Mouse (Mus musculus): Measurements from ENCODE around the gene Tent5c.

Tent5c gene

DNA sequence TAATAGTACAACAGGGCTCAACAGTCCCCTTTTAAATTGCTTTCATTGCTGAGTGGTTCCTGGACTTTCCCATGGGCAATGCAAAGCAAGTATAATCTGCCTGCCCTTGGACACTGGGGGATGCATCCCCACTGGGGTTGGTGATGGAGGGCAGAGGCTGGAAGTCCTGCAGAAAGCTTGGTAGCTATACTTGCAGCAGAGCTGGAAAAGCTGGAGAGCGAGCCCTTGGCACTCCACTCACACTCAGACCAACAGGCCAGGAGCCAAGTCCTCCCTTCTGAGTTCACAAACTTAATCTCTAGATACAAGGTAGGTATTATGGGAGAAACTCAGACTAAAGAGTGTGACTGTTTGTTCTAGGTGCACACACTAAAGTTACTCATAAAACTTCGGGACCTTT is 2.1 kb downstream of the Tent5c start:
- no peak for DNase-seq (ENCODE audit: low read depth, low spot score)

DNA sequence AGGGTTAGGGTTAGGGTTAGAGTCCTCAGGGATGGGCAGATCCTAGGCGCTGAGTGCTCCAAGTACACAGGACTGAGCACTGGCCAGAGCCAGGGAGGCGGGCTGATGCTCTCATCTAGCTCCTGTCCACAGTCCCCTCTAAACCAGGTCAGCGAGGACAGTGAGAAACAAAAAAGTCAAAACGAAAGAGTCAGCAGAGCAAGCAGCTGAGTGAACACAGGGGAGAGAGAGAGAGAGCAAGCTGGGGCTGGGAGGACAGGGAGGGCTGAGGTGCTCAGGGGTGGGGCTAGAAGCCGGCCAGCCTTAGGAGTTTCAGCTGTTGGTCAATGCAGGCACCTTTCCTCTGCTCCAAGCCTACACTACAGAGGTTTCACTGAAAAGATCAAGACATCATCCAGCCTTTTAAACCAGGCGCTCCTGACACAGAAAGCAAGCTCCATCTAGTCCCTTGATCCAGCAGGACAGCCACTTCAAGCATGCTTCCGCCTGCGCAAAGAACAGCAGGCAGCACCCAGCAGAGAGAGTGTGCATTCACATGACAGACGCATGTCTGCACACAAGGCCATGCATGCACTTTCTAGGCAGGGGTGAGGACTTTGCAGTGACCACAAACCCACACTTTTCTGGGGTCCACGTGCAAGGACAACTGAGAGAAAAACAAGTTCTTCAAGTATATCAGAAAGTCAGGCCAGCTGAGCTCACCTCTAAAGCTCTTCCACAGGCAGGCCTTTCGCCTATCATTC is 3.6 kb downstream of the Tent5c start:
- no peak for DNase-seq (ENCODE audit: low read depth, low spot score)

DNA sequence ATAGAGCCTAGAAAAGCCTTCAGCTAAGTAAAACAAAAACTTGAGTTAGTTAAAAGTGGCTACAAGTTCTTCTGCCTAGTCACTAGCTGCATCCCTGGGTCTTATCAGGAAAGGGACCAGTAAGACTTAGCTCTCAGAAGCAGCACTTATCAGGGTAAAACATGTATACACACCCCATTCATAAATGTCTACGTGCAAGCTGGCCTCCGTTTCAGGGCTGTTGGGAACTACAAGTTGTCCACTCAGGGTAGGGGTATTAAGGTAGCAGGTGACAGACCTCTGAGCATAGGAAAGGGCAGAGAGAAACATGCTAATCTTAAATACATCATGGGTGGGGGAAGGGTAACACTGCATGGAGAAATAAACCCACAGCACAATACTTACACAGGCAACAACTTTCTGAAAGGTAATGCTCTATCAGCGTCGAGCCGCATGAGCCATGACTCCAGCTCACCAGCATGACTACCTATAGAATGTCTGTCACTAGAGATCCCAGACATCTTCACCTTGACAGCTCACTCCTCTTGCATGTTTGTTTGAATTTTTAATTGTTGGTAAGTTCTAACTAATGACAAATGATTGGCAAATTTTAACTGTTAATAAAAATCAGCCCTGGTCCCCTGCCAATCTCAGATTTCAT is 6.0 kb downstream of the Tent5c start:
- no peak for DNase-seq (ENCODE audit: low read depth, low spot score)

DNA sequence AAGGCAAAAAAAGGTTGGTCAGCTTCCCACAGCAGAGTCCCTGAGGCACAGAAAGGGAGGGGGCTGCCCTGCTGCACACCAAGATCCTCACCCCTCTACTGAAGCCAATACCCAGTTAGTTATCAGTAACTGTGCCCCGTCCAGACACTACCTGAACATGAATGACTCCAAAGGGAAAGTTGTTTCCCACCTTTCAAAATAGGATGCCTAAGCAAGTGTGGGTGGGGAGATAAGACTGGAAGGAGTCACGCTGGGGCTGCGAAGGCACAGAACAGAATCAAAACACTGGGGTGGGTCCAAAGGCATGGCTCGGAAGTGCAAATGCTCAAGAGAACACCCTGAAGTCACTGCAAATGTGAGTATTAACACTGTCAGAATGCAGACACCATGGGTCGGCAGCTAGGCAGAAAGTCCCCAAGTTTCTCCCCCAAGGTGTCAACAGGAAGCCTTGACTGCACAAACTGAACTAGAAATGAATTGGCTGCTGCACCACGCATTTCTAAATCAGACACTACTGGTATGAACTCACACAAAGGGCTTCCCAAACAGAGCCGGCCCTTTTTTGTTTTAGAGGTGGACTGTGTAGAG is 6.7 kb downstream of the Tent5c start:
- no peak for DNase-seq (ENCODE audit: low read depth, low spot score)

DNA sequence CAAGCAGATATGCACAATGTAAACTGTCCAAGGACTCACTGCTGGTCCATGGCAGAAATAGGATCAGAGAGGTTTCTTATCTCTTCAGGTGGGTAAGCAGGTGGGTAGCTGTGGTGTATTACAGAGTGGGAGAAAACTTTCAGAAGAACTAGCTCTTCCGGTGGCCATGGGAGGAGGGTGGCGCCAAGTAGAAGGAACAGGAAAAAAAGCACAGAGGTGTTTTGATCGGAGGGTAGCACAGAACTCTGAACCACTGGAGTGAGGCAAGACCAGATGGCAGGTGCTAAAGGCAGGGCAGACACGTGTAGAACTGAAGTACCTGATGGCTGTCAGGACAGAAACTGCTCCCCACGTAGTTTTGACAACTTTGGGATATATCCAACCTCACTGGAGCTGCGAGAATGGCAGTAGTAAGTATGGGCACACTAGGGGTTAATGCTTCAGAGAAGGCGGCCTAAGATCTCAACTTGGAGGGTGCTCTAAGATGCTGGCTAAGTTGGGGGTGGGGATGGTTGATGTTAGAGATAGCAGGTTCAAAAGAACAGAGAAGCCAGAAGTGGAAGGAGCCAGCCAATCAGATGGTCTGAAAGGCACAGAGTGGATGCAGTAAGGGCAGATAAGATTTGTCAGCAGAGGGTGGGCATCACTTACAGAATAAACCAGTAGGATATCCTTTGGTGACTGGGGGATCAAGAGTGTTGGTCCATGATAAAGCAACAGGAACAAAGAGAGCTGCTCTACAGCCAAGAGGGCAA is 8.7 kb downstream of the Tent5c start:
- DNase-seq (ENCODE audit: low read depth, low spot score), result no peak

DNA sequence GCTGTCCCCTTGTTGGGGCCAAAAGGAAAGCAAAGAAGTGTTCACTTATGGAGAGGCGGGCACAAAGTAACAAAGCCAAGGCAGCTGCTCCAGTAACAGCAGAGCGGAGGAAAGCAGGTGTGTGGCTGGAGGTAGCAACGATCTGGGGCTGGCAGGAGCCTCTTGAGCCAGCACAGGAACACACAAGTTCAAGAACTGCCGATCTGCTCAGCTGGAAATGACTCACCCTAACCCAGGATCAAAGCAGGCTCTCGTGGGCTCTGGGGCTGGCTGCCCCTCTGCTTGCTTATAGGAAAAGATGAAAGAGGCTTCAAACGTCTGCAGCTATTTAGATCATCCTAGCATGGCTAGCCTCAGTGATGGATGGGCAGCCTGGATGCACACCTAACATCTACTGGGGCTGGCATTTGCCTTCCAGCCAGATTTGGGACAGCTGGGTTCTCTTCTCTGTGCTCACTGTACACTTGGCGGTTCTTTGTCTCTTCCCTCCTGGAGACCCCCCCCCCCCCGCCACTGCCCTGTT is 14.1 kb downstream of the Tent5c start:
- DNase-seq (ENCODE audit: low read depth, low spot score), result no peak

DNA sequence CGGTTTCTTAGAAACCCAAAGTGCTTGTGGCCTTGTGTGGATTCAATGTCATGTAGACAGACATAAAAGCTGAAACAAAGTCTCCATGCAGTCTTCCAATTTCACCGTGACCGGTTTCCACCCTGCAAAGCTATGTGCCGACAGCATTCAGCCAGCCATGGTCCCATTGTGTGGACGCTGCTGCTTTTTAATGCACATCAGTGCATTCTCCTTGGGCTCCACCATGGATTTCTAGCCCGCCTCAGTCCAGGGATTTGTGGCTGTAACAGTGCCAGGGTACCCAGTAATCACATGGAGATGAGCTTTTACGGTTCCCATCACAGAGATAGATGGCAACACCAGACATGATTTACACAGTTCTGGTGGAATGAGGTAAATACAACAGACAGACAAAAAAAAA is 14.6 kb downstream of the Tent5c start:
- DNase-seq (ENCODE audit: low read depth, low spot score), result peak; percentile 12

DNA sequence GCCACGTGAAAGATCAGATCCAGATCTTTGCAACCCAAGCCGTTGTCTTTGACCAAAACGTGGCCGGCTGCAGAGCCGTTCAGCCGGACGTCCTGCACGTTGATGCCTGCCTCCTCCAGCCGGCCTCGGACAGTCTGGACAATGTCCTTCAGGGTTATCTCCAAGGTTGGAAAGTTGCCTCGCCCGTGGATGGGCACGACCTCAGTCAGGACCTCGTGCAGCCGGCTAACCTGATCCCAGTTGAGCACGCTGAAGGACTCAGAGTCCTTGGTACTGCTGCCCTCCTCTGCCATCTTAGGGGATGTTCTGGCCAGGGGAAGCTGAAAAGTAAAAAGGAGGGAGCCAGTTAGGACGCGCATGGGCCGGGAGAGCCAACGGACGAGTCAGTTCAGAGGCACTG is 16.0 kb downstream of the Tent5c start:
- no peak for DNase-seq (ENCODE audit: low read depth, low spot score)

DNA sequence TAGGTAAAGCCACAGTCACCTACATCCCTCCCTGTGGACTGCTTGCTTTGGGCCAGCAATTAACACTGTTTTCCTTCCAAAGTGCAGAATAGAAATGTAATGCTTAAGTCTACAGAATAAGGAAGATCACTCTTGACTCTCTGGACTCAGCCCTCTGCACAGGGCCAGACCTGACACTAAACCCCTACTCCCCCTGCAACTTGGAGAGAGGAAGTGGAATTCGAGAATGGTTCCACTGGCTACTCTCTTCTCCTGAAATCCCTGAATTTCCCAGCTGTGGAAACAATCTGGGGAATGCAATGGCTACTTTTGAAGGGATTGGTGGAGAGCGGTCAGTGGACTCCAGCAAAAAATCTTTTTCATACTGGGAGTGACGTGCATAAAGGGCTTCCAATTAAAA is 18.2 kb downstream of the Tent5c start:
- DNase-seq (ENCODE audit: low read depth, low spot score), result no peak

DNA sequence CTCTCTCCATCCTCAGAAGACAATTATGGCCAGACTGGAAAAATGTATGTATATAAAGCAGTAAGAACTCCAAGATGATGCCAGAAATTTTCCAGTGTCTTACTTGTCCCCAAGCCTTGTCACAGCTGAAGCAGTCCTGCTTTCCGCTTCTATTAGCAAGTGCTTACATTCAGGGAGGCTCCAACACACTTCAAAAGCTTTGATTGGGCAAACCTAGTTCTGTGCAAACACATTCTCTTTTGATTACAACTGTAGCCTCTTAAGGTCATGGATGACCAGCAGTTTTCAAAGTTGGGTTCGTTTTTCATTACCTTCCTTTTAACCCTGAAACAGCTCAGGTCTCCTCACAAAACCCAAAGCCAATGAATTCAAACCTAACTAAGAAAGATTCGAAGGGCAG is 19.0 kb downstream of the Tent5c start:
- no peak for DNase-seq (ENCODE audit: low read depth, low spot score)

DNA sequence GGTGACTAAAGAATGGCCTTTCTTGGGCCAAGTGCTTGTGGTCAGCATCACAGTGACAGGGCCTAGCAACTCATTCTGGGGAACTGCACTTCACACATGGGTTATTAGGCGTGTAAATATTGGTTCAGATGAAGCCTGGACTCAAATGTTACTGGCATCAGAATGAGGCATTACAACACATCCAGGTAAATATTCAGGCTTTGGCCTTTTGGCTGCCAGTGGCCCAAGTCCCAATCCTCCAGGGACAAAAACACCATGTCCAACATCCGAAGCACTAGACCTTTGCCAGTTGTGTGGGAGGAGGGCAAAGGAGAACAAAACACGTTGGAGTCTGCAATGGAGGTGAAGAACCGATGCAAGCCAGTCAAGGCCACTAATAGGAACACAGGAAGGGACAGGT is 22.6 kb downstream of the Tent5c start:
- DNase-seq (ENCODE audit: low read depth, low spot score), result no peak

DNA sequence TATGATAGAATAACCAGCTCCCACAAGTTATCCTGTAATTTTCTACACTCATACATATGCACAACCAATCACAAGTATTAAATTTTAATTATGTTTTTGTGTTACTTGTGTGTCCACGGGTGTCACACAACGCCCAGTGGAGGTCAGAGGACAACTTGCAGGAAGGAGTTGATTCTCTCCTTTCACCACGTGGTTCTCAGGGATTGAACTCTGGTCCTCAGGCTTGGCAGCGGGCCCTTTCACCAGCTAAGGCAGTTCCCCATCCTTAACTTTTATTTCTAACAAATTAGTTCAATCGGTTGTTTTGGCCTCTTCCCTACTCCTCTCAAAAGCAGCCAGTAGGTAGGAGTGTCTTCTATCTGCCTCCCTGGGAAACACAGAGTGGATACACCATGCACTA is 24.5 kb downstream of the Tent5c start:
- no peak for DNase-seq (ENCODE audit: low read depth, low spot score)

DNA sequence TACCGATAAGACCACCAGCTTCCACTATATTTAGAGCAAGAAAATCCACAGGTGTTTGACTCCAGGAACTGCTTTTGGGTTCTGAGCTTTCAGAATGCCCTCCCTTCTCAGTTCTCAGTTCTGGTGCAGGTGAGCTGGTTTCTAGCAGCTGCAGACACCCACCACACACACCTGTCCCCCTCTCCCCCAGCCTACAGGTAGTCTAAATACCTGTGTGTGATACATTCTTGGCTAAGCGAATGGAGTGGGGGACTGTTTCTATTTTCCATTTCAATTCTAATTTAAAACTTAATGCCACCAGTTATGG is 25.2 kb downstream of the Tent5c start:
- no peak for DNase-seq (ENCODE audit: low read depth, low spot score)

DNA sequence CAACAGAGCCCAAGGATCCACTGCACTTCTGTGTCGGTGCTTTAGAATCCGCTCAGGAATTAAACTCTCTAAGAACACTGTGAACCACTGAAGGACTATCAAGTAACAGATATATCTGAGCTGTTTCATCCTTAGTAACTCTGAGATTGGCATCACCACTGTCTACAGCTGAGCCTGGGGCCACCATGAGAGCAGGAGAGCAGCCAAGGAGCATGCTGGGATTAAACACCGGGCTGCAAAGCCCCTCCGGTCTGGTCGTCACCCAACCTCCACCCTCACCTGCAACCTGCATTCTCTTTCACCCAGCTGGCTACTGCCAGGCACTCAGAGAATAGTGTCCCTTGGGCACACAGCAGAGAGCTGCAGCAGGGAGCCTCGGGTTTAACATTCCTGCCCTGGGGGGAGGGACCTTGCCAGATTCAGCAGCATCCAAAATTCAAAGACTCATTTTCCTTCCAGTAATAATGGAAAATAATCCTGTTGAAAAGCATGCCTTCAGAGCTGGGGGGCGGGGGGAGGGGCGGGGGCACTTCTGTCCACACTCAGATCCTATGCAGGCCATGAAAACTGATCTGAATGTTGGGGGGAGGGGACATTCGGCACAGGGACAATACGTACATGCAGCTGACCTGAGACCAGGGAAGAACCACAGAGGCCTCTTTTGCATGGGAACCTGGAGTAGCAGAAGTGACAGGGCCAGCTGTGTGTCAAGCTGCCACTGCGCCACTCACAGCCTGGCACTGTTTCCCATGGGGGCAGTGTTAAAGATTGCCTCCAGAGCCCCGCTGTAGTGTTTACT is 25.8 kb downstream of the Tent5c start:
- no peak for DNase-seq (ENCODE audit: low read depth, low spot score)

DNA sequence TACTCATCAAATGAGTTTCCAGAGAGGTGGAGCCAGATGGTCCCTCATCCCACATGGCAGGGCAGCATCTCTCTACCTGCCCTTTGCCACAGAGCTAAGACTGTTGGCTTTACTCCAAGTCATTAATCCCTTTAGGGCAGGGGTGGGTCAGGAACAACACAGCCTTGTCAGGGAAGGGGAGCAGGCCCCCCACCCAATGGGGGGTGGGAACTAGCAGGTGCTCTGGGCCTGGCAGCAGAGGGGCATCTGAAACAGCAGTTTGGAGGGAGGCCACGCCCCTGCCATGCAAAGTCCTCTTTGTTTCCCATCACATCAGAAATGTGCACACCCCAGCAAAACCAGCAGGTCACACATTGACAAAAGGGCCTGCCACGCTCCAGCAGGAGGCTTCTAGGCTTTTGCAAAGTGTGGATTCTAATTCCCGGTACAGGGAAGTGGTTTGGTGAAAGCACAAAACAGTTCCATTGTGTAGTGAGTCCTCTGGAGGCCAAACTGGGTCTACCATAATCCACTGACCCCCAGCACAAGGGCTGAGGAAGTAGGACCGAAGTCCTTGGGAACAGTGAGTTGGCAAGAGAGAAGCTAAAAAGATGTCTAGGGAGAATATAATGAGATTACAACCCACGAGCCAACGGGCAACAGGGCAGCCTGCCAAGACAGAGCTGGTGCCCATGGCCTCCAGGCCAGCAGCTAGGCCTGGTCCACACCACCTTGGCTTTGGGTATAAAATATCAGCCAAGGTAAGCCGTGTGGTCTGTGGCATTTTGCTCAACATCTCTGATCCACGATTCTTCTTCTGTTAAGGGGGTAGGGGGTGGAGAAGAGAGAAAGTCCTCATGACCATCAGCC is 26.7 kb downstream of the Tent5c start:
- peak; percentile 16 for DNase-seq (ENCODE audit: low read depth, low spot score)

DNA sequence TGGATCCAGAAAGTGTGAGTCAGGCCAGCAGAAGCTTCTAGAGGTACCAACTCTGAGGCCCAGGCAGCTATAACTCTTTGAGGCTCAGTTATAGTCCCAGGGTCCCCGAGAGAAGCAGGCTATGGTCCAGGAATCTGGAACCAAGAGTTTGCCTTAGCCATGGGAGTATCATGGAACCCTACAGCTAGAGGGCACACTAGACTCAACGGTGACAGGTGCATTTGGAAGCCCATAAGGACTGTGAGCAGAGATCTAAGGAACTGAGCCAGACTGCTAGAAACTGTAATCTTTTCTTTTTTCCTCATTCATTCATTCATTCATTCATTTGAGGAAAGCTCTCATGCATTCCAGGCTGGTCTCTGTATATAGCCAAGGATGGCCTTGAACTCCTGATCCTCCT is 28.6 kb downstream of the Tent5c start:
- DNase-seq (ENCODE audit: low read depth, low spot score), result no peak

DNA sequence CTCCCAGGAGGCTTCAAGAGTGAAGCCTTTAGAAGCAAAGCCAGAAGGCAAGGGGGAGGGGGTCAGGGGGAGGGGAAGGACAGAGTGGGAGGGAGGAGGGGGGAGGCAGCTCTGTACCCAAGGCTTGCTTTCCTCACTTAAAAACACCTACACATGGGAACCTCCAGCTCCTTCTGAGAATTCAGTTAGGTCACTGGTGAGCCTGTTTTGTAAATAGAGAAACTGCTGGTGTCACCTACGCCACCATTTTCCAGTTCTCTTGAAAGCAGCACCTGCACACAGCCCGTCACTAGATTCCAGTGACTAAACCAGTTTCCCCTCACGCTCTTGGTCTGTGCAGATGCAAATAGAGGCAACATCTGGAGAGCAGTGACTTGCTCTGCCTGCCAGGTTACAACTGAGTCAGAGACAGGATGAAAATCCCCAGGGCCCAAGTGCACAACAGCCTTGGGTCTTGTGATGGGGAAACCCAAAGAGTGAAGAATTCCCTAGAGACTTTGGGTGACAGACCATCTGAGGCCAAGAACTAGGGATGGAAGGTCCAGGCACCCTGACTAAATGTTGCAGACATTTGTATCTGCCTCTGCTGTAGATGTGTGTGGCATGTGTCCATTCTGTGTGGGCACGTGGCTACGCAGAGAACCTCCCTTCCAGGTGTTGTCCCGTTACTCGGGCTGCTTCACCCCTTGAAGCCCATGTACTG is 45.2 kb downstream of the Tent5c start:
- DNase-seq (ENCODE audit: low read depth, low spot score), result no peak

DNA sequence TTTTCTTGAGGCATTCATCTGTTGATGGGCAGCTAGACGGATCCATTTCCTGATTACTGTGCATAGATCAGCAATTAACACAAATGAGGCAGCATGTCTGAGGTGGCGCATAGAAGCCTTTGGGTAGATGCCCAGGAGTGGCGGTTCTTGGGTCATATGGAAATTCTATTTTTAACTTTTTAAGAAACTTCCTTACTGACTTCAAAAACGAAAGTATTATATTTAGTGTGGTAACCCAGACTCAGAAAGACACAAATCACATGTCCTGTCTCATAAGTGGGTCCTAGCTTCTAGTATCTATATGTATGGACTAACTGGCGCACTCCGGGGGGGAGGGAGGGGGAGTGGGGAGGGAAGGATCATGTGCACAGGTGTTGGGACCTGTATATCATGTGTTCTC is 46.6 kb downstream of the Tent5c start:
- no peak for DNase-seq (ENCODE audit: low read depth, low spot score)

DNA sequence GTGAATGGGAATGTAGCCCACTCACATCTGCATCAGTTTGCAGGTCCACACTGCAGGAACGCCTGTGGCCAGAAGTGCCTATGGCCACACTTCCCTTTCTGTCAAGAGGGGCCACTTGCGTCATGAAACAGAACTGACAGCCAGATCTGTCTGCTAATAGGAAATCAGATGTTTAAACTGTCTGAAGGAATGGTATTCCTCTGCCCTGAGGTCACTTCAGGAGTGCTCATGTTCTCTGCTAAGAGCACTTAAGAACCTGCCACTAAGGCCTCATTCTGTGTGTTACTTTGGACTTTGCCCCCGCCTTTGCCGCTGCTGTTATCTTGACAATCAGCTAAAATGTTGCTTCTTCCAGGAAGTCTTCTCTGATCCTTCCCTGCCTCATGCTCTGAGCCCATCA is 48.4 kb downstream of the Tent5c start:
- DNase-seq (ENCODE audit: low read depth, low spot score), result no peak

DNA sequence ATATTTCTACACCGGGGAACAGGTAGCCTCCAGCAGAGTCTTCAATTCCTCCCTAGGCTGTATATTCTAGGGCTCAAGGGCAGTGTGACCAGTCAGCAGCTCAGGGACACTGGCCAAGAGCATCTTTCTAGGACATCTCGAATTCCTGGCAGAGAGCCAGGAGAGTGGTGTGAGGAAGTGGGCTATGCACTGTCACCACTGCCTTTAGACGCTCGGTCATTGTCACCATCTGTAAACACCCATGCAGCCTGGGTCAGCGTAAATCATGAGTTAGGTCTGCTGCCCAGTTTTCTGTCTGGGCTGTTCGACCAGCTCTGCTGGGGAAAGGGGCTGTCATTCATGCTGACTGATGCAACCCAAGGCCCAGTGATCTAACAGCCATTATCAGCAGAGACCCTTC is 49.1 kb downstream of the Tent5c start:
- DNase-seq (ENCODE audit: low read depth, low spot score), result no peak

Data from ZHBTc4 (cell line).